Mouse (Mus musculus) testis, adult 2 months (tissue): ENCODE measurements at regions not wholly inside any gene's neighbourhood (a gene's known extent, or its start where the extent isn't known, plus 50 kb on each side); places are given as distances from the start of the nearest gene placed in this dataset.

Source experiments
- H3K27ac ChIP-seq: fragments of 200-500 bp; 2 replicates; pipeline ENCODE4 v1.5.1; 2012; ENCODE audit warnings: low read depth, low read length; ENCODE audit not compliant: control insufficient read depth, insufficient read depth
- H3K27me3 ChIP-seq: fragments of 200-500 bp; 2 replicates; pipeline ENCODE4 v1.6.1; 2012; ENCODE audit warnings: mild to moderate bottlenecking, low read length, moderate library complexity; ENCODE audit not compliant: control insufficient read depth, insufficient read depth
- H3K36me3 ChIP-seq: fragments of 200-500 bp; 2 replicates; pipeline ENCODE4 v1.6.1; 2012; ENCODE audit warnings: mild to moderate bottlenecking, low read length; ENCODE audit not compliant: control insufficient read depth, insufficient read depth
- H3K4me1 ChIP-seq: fragments of 200-500 bp; 2 replicates; pipeline ENCODE4 v1.6.1; 2012; ENCODE audit warnings: low read length; ENCODE audit not compliant: control insufficient read depth, insufficient read depth
- H3K4me3 ChIP-seq: fragments of 200-500 bp; 2 replicates; pipeline ENCODE4 v1.5.1; 2012; ENCODE audit warnings: low read depth, mild to moderate bottlenecking, low read length, moderate library complexity, mixed read lengths; ENCODE audit not compliant: control insufficient read depth
- CTCF ChIP-seq: fragments of 200-500 bp; IDR thresholded peaks from 2 replicates; pipeline ENCODE4 v1.5.1; 2012; ENCODE audit warnings: low read depth, mild to moderate bottlenecking, inconsistent platforms, low read length, moderate library complexity; ENCODE audit not compliant: control insufficient read depth, insufficient read depth, insufficient replicate concordance
- POLR2A ChIP-seq: fragments of 200-500 bp; IDR thresholded peaks from 2 replicates; pipeline ENCODE4 v1.6.1; 2012; ENCODE audit warnings: low read depth, mild to moderate bottlenecking, inconsistent platforms, low read length, moderate library complexity; ENCODE audit not compliant: control insufficient read depth

DNA sequence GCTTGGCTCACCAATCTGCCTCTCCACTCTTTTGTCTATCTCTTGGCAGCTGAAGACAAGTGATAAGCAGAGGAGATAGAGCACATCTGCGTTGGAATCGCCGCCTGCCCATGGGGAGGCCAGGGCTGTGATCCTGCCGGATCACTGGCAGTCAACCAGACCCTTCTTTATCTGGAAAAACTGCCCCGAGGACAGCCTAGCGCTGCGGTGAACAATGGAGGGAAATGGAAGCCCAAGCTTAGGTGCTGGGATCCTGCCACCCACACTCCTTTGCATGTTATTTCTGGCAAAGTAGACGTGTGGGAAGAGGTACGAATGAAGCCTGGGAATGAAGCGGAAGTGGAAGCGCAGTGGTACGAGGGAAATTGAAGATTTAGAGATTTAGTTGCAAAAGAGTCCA lies 112.8 kb downstream of the Rassf10 start:
- H3K36me3 ChIP-seq, result no peaks in the 10 kb centered on the region
- no peak overlapping the region for H3K4me3 ChIP-seq
- no peak for TF ChIP-seq CTCF
- no peak for TF ChIP-seq POLR2A
- no peaks in the 10 kb centered on the region; the same call in 1 of the 2 replicates for H3K4me1 ChIP-seq
- no peaks in the 10 kb centered on the region for H3K27me3 ChIP-seq
- H3K27ac ChIP-seq, result no peak overlapping the region

DNA sequence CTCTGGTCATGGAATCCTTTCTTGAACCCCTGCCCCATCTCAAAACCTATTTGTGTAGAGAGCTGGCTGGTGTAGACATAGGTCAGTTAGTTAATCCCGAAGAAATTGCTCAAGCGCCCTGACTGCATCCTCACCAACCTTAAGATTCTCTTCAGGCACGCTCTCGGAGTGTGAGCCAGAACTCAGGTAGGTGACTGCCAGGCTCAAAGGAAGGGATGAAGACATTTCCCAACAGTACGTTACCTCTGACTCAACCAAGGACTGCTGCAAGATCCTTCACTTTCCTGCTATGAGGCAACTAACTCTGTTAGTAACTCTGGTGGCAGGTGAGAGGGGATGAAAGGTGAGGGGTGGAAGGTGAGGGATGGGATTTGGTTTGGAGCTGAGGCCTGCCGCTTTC lies 114.5 kb downstream of the Rassf10 start:
- Histone ChIP-seq H3K36me3 (no peaks in the 10 kb centered on the region), H3K27ac (no peak overlapping the region), H3K4me3 (no peak overlapping the region), H3K27me3 (no peaks in the 10 kb centered on the region), H3K4me1 (no peaks in the 10 kb centered on the region; the same call in 1 of the 2 replicates)
- TF ChIP-seq CTCF (no peak), POLR2A (no peak)

DNA sequence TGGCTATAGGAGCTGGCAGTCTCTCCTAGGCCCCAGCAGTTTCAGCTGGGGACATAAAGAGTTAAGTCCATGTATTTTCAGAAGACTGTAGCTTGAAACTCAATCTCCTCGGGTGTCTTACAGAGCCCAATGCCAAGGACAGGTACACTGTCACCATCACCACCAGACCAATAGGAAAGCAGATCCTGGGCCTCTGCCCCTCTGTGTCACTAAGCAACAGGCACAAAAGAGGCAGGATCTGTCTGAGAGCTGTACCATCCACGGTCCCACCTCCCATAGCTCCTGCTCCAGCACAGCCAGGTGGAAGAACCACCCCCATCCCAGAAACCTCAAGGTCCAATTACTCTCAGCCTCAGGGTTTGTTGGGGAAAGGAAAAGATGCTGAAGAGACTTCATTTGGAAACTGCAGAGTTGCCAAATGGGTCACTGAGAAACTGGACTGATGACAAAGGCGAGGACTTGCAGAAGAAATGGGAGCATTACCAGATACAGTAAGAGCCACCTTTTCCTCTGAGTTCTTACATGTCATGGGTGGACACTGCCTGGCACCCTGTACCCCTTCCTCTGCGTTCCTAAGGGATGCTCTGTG lies 115.7 kb downstream of the Rassf10 start:
- no peak overlapping the region for H3K27ac ChIP-seq
- no peaks in the 10 kb centered on the region; the same call in 1 of the 2 replicates for H3K4me1 ChIP-seq
- no peak for TF ChIP-seq POLR2A
- no peak for TF ChIP-seq CTCF

GRCm38 (mm10) chr7:113071418-113071817 lies 117.7 kb downstream of the Rassf10 start:
- no peak overlapping the region for H3K4me3 ChIP-seq
- no peak for TF ChIP-seq POLR2A
- no peak for TF ChIP-seq CTCF
- H3K27me3 ChIP-seq, result no peaks in the 10 kb centered on the region
- H3K27ac ChIP-seq, result no peak overlapping the region
- no peaks in the 10 kb centered on the region; the same call in 1 of the 2 replicates for H3K4me1 ChIP-seq
- no peaks in the 10 kb centered on the region for H3K36me3 ChIP-seq

More for the DNA sequence above, 115.7 kb downstream of the Rassf10 start:
- Histone ChIP-seq H3K4me3 (no peak overlapping the region), H3K36me3 (no peaks in the 10 kb centered on the region), H3K27me3 (no peaks in the 10 kb centered on the region)

DNA sequence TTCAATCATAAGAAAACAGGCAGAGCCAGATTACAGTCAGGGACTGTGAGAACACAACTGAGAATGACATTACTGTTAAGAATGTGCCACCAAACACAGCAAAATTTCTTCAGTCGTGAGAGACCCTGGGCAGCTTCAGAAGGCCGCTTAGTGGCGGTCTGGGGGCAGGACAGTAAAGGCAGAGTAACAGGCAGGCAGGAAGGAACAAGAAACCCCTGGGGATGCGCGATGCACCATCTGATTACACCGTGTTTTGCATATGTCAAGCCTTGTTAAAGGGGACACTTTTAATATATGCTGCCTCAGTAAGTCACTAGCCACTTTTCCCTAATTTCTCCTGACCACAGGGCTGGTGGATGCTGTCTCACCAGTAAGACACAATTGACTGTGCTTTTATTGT lies 120.0 kb downstream of the Rassf10 start:
- no peak overlapping the region for H3K27ac ChIP-seq
- no peaks in the 10 kb centered on the region for H3K4me1 ChIP-seq
- H3K27me3 ChIP-seq, result no peaks in the 10 kb centered on the region
- no peaks in the 10 kb centered on the region for H3K36me3 ChIP-seq
- no peak for TF ChIP-seq CTCF
- TF ChIP-seq POLR2A, result no peak
- no peak overlapping the region for H3K4me3 ChIP-seq

DNA sequence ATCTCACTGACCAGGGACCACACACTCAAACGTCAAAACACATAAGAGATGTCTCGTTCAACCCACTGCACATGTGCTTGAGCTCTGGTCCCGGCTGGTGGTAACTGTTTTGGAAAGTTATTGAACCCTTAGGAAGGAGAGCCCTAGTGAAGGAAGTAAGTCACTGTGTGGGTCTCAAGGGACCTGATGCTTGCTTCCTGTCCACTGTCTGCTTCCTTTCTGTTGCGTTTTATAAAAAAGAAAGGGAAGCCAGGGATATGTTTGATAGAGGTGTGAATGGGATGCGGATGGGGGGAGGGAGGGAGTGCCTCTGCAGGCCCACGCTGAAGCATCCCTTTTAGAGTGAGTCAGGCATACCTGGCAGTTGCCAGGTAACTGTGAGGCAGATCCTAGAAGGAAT lies 121.6 kb downstream of the Rassf10 start:
- TF ChIP-seq CTCF, result no peak
- TF ChIP-seq POLR2A, result no peak

GRCm38 (mm10) chr7:113076243-113076642 lies 122.5 kb downstream of the Rassf10 start:
- Histone ChIP-seq H3K36me3 (no peaks in the 10 kb centered on the region), H3K27me3 (no peaks in the 10 kb centered on the region), H3K4me3 (no peak overlapping the region), H3K4me1 (no peaks in the 10 kb centered on the region; the same call in 1 of the 2 replicates), H3K27ac (no peak overlapping the region)
- TF ChIP-seq POLR2A (no peak), CTCF (no peak)

More for the DNA sequence above, 121.6 kb downstream of the Rassf10 start:
- no peaks in the 10 kb centered on the region for H3K36me3 ChIP-seq
- H3K27me3 ChIP-seq, result no peaks in the 10 kb centered on the region
- H3K4me3 ChIP-seq, result no peak overlapping the region
- no peak overlapping the region for H3K27ac ChIP-seq
- H3K4me1 ChIP-seq, result no peaks in the 10 kb centered on the region; the same call in 1 of the 2 replicates

DNA sequence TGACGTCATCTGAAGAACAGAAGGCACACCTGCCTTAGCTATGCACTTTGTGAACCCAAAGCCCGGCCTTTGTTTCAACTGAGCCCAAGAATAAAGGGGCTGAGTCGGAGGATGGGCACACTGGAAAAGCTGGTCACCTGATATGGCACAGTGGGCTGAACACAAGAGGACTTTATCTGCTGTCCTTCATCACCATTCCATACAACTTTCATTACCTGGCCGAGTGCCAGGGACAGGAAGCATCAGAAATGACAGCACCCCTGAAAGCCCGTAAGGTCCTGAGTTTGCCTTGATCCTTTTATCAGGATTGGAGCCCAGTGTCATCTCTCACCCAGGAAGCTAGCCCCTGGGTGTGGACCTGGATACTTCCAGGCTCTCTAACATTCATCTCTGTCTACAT lies 126.1 kb upstream of the Arntl start:
- Histone ChIP-seq H3K4me1 (no peaks in the 10 kb centered on the region; the same call in 1 of the 2 replicates), H3K27me3 (no peaks in the 10 kb centered on the region), H3K27ac (no peak overlapping the region), H3K4me3 (no peak overlapping the region), H3K36me3 (no peaks in the 10 kb centered on the region)
- TF ChIP-seq POLR2A, result no peak
- no peak for TF ChIP-seq CTCF
